Mouse (Mus musculus): ENCODE results near the gene Rabgap1l. TPM values are rescaled to one million over a fixed set of nuclear protein-coding genes. Genes with fewer than 3 reads are reported as not detected.

The Rabgap1l gene
- total RNA-seq, 4 experiments from 2014 or later: 27.9 to 45.9 (median 34.6) TPM

DNA sequence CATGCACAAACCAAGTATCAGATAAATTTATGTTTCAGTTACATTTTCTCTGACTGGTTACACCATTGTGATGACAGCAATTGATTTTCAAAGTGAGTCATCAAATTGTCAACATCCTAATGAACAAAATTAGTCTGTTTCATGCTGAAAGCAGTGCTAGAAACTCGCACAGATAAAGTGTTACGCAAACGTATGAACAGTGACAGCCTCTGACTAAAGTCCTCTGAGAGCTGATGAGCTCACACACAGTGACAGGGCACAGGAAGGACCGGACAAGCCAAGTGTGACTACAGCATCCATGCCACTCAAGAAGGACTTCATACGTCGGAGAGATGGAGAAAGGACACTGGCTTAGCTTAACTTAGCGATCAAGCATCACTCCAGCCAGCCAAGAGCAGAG, 419.7 kb downstream of the Rabgap1l start:
- DNase-seq: no peak

DNA sequence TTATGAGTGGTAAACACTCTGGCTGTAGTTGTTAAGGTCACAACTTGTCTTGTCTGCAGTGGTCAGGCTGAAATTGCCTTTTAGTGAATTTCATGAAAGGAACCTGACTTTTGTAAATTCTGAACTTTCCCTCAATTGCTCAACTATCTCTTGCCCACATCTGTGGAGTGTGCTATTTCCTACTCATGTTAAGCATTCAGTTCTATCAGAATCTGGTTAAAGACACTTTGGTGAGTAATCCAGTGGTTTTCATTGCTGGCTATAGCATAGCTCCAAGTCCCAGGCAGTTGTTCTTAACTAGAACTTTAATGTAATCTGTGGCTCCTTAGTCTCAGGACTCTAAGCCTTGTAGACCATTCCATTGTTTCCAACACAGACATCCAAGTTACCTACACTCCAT, 421.3 kb downstream of the Rabgap1l start:
- DNase-seq: no peak

DNA sequence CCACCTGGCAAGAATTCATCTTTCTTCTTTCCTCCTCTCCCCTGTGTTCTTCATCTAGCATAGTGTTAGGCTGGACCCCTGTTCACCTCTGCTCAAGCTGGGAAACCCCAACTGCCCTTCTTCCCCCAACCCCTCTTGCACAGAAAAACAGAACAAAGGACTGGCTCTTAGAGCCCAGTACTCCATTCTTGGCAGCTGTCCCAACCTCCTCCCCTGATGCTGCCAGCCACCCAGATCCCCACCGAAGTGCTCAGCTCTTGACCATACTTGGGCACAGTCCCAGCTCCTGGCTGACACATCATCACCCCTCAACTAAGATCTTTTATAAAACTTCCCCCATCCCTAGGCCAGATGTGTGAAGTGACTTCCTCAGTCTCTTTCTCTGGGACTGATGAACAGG, 422.5 kb downstream of the Rabgap1l start:
- DNase-seq: no peak

GRCm38 (mm10) chr1:160366615-160367014, 426.4 kb downstream of the Rabgap1l start:
- no peak for DNase-seq

DNA sequence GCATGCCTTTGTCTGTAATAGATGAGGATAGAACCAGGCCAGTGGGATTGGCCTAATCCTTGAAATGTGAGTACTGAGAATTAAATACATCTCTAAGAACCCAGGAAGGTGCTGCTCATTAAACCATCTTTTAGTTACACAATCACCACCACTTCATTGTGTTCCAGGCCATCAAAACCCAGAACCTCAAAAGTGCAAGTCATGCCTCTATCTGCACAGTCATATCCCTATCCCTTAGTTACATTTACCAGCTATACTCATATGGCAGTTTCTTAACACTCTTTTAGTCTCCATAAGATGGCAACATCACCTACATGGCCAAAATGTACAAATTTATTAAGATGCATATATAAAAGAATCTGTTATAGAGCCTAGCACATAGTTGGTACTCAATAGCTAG, 435.7 kb downstream of the Rabgap1l start:
- no peak for DNase-seq

- no peak for DNase-seq
Measured at GRCm38 (mm10) chr1:160353732-160354455, 439.1 kb downstream of the Rabgap1l start.

DNA sequence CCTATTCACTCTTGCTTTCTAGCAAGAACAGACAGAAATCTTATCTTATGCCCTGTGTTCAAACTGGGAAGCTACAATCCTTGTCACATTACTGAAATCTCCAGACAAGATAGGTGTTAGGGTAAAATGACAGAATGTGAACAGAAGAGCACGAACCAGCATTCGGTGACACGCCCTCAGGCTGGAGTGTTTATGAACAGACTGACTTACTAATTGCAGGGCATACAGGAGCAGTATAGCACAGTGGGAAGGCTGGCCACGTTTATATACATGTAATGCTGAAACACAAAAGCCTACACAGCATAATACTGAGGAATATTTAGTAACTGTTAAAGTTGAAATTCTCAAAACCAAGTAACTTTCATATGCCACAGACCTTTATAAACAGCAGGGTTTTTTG, 440.7 kb downstream of the Rabgap1l start:
- no peak for DNase-seq

DNA sequence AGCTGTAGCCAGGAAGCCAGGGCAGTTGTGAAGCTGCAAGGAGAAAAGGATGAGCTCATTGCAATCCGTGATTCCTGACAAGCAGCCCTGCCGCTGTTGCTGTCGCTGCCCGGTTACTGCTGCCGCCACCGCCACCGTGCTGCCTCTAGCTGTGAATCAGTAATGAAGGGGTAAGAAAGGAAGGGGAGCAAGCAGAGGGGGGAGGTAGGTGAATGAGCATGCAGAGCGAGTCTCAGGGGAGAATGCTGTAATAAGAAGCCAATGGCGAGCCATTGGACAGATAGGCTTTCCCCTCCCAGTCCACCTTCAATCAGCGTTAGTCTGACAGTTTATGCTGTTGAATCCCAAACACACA, 441.2 kb downstream of the Rabgap1l start:
- DNase-seq: peak; percentile 14

DNA sequence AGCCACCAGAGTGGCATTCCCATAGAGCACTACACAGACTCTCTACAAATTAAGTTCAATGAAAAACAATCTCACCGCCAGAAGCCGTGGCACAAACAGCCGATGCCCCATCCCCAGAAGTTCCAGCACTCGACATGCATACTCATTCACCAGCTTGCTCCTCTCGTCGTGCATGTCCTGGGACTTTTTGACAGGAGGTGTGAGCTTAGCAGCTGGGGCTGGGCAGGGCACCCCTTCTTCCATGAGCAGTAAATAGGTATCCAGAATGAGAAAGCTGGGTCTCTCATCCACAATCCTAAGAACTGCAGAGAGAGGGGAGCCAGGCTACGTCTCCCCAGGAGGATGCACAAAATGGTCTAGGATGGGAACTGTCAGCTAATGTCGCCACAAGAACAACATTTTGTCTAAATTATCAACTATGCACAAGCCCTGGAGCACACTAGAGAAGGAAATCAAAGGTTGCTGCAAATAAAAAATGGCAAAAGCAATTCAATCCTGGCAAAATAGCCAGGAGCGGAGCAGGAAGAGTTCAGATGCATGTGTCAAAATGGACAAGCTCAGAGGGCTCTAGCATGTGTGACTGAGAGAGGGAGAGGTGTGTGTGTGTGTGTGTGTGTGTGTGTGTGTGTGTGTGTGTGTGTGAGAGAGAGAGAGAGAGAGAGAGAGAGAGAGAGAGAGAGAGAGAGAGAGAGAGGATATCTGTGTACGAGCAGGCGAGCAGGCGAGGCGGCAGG, 441.7 kb downstream of the Rabgap1l start:
- no peak for DNase-seq

- DNase-seq: no peak
Measured at GRCm38 (mm10) chr1:160340653-160341052, 452.4 kb downstream of the Rabgap1l start.

DNA sequence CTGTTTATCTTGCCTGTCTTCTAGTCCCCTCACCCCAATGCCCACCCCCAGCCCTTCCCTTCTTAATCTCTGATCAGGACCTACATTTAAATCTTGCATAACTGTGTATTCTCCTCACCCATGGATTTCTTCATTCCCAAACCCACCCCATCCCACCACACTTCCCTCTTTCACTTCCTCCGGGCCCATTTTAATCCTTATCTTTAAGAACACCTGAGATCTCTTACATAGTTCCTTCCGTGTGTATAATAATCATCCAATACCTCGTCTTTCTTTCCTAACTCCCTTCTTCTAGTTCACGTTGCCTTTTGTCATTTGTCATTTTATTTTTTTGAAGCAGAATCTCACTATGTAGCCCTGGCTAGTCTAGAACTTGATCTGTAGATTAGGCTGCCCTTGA, 453.6 kb downstream of the Rabgap1l start:
- no peak for DNase-seq

GRCm38 (mm10) chr1:160334791-160335190, 458.2 kb downstream of the Rabgap1l start:
- DNase-seq: no peak

DNA sequence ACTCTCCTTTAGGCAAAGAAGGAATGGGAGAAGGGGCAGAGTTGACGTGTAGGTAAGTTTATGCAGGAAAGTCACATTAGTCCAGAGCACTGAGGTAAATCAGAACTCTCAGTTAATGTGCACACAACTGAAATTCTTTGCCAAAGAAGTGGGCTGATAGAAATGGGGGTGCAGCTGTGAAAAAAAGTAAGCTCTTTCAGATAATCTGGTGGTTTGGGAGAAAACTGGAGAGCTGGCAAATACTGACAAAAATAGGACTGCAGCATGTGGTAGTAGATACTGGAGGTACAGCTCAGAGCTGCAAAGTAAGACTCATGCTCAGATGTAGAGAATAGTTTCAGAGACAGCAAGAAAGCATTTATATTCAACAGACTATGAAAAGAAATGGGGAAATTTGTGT, 462.2 kb downstream of the Rabgap1l start:
- DNase-seq: no peak

- no peak for DNase-seq
Measured at GRCm38 (mm10) chr1:160330222-160330621, 462.8 kb downstream of the Rabgap1l start.

DNA sequence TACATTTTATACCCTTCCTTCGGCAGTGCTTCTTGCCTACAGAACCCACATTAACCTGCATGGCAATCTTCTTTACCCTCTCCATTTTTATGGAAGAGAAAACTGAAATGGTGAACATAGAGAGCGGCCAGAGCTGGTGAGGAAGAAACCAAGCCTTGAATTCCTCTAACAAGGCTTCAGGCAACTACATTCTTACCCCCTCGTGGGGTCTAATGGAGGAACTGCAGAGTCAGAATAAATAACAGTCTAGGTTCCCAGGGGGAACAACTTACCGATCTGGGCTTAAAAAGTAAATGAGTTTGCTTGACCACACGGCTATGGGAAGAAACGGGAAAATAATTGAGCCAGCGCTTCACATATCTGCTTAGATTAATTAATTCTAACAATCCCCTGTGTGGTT, 463.2 kb downstream of the Rabgap1l start:
- no peak for DNase-seq

- no peak for DNase-seq
Measured at GRCm38 (mm10) chr1:160327531-160327930, 465.5 kb downstream of the Rabgap1l start.

DNA sequence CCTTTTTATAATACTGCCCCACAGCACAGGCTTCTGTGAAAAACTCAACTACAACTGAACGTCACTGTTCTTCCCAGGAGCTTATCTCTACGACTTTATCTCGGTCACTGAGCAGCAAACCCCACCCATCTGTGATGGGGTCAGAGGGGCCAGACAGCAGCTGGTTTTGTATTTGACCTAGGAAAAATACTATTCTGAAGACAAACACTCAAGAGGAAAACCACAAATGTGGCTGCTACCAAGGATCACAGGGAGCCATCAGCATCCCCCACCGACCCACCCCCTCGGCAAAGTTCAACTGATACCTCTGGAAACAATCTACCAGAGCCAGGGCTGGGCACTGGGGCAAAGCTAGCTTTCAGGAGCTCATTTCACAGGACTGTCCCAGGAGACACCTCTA, 467.5 kb downstream of the Rabgap1l start:
- DNase-seq: no peak

- no peak for DNase-seq
Measured at GRCm38 (mm10) chr1:160320690-160321089, 472.3 kb downstream of the Rabgap1l start.

DNA sequence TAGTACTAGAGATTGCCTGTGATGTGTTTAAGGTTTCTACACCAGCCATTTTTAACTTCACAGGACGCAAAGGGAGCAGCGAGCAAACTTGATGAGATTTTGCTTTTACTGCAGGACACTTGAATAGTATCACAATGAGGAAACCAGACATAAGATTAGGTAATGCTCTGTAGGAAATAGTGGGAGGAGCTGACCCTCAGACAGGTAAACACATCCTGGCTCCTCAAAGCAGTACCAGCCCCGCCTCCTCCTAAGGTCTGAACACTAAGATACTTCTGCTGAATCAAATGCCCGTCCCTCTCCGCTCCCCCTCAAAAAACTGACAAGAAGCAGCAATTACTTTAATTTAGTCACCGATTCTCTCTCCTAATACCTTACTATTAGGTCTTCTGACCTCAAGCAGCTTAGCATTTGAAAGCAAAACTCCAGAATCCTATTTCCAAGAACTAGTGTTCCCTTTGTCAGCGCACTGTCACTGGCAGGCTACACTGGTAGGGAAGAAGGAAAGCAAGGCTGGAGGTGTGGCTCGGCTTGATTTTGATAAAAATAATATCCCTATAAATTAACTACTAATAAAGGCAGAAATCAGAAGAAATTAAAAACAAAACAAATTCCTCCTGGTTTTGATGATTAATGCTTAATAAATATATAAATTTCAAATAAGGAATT, 474.8 kb downstream of the Rabgap1l start:
- no peak for DNase-seq

- no peak for DNase-seq
Measured at GRCm38 (mm10) chr1:160316239-160316638, 476.8 kb downstream of the Rabgap1l start.

GRCm38 (mm10) chr1:160312658-160313057, 480.4 kb downstream of the Rabgap1l start:
- no peak for DNase-seq

- no peak for DNase-seq
Measured at GRCm38 (mm10) chr1:160311861-160312260, 481.1 kb downstream of the Rabgap1l start.

- DNase-seq: no peak
Measured at GRCm38 (mm10) chr1:160309951-160310350, 483.1 kb downstream of the Rabgap1l start.

- no peak for DNase-seq
Measured at GRCm38 (mm10) chr1:160308996-160309395, 484.0 kb downstream of the Rabgap1l start.
